Mouse (Mus musculus) kidney, postnatal 25 days (tissue): ENCODE data around the gene Icmt.

Source experiments
- DNase-seq, 2 experiments: peaks; one replicate each; pipeline ENCODE4 v3.0.0; 2021; ENCODE audit warnings: mixed read lengths in 2 of 2

Icmt gene

DNA sequence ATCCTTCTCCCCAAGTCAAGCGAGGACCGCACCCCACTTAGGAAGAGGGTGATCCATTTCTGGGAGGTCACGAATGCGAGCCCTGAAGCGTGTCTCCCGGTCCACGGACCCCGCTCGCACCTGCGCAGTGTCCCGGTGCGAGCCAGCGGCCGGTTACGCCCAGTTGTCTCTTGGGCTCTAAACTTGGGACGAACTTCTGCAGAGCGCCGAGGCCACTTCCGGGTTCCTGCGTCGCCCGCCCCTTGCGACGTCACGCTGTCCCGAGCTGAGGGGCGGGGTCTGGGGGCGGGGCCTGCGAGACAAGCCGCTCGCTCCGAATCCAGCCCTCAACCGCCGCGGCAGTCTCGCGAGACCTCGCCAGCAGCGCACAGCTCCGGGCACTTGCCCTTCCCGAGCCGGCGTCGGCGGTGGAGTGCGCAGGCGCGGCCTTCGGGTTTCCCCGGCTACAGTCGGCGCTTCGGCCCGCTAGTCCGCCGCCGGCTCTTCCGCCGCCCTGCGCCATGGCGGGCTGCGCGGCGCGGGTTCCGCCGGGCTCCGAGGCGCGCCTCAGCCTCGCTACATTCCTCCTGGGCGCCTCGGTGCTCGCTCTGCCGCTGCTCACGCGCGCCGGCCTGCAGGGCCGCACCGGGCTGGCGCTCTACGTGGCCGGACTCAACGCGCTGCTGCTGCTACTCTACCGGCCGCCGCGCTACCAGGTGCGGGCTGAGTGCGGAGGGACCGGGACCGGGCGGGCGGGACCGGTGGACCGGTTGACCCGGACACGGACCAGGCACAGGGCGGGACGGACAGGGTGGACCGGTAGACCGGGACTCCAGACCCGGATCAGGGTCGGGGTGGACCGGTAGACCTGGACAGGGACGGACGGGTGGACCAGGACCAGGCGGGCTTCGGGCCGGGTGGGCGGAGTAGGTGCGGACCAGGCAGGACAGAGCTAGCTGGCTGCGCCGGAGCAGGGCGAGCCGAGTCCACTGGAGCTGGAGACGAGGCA lies at the start of gene Icmt:
Gene Icmt, plus strand, starts transcription at position 354 of the 988 bp plus-strand sequence.
- DNase-seq, result peak; percentile 99 to 100

- DNase-seq, result no peak
Observed at GRCm38 (mm10) chr4:152250615-152251014, 46.4 kb upstream of the Icmt start.

- no peak for DNase-seq
Observed at GRCm38 (mm10) chr4:152253183-152253759, 43.8 kb upstream of the Icmt start.

DNA sequence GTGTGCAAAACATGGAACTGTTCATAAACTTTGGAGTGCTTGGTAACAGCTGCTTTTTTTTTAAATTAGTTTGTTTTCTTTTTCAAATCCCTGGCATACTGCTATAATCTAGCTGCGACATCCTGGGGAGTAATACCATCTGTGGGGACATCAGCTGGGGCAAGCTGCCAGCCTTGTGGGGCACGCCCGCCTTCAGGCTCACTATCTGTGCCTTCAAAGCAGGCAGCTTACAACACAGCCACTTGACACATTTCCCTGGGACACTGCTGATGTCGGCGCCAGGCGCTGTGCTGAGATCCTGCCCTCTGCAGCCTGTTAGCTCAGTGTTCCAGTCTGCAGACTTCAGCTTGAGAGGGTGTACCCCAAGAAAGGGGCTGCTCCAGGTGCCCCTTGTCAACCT lies 40.0 kb upstream of the Icmt start:
- no peak for DNase-seq

- no peak for DNase-seq
Observed at GRCm38 (mm10) chr4:152260451-152260850, 36.6 kb upstream of the Icmt start.

DNA sequence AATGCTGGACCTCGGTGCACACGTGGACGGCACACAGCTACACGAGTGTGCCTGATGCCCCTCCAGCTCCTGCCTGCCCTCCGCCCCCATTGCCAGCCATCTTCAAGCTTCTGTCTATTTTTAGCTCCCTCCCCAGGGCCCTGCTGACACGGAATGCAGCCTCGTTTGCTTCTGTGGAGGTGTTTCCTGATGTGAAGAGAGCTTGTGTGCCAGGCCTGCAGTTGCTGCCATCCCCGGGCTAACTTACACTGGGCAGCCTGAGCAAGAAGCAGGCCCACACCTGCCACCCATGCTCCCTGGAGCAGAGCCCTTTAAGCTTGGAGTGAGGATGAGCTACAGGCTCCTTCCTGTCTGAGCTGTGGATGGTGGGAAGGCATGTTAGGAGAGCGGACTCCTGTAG lies 34.8 kb upstream of the Icmt start:
- no peak for DNase-seq

DNA sequence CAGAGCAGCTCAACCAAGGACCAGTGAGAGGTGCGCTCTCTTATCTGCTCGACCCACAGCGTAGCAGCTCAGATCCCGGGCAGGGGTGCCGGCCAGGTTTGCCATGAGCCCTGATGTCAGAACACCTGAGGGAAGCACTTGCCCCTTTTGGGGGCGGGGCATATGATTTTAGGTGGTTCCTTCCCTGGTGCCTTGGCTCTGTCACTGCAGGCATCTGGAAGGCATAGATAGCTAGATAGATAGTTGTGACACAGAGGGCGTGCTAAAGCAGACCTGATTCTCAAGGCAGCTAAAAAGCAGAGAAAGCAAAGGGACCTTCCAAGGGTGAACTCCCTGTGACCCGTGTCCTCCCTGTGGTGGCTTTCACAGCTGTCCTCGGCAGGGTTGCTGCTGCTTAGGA lies 33.9 kb upstream of the Icmt start:
- DNase-seq, result no peak

GRCm38 (mm10) chr4:152263512-152264176 lies 33.4 kb upstream of the Icmt start:
- DNase-seq, result peak; percentile 18 to 63

GRCm38 (mm10) chr4:152264177-152264530 lies 32.9 kb upstream of the Icmt start:
- DNase-seq, result no peak

- DNase-seq, result peak in 1 of 2 experiments; percentile 12
Observed at GRCm38 (mm10) chr4:152264867-152265568, 32.0 kb upstream of the Icmt start.

DNA sequence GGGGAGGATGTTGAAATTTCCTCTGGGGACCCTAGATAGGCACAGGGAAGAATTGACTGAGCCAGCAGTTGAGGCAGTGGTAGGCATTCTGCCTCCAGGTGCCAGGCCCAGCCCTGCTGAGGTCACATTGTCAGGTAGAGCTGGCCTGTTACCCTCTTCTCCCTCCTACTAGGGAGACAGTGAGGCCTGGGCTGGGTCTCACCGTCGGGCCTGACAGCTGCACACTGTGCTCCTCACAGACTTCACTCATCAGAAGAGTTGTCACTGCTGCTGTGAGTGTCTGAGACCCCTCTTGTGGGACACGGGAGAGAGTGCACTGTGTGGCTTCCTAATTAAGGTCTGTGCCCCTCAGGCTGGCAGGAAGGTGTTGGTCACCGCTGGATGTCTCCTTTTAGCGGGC lies 31.2 kb upstream of the Icmt start:
- no peak for DNase-seq

- DNase-seq, result no peak
Observed at GRCm38 (mm10) chr4:152266236-152266895, 30.7 kb upstream of the Icmt start.

- peak in 1 of 2 experiments; percentile 57 for DNase-seq
Observed at GRCm38 (mm10) chr4:152267748-152268369, 29.2 kb upstream of the Icmt start.

DNA sequence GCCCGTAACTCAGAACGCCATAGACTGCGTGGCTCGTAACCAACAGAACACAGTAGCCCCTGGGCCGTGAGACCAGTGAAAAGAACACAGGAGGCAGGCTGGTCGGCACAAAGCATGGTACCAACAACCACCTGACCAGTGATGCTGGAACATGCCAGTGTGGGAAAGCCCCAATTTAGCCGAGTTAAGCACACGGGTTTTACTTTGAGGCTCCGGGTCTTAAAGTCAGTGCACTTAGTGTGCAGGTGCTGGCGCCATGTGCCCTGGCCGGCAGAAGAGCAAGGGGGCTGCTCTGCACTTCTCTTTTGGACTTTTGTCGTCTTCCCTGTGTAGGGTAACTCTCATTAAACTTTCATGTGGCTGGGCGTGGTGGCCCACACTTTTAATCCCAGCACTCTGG lies 27.1 kb upstream of the Icmt start:
- no peak for DNase-seq

- no peak for DNase-seq
Observed at GRCm38 (mm10) chr4:152270599-152270998, 26.4 kb upstream of the Icmt start.

DNA sequence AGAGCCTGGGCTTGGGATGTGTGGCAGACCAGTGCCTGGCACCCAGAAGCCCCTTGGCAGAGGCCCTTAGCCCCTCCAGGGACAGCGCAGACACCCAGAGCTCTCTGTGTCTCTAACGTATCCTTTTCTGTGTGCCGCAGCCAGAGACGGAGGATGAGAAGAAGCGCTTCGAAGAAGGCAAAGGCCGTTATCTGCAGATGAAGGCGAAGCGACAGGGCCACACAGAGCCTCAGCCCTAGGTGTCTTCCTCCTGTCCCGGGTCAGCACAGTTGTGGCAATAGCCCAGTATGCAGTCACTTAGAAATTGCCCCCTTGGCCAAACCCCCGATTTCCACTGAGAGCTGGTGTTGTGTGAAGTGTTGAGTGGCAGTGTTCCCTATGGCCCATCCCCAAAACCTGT lies 25.7 kb upstream of the Icmt start:
- DNase-seq, result no peak

- DNase-seq, result no peak
Observed at GRCm38 (mm10) chr4:152272006-152272405, 25.0 kb upstream of the Icmt start.

GRCm38 (mm10) chr4:152272449-152273049 lies 24.5 kb upstream of the Icmt start:
- peak; percentile 56 to 64 for DNase-seq

DNA sequence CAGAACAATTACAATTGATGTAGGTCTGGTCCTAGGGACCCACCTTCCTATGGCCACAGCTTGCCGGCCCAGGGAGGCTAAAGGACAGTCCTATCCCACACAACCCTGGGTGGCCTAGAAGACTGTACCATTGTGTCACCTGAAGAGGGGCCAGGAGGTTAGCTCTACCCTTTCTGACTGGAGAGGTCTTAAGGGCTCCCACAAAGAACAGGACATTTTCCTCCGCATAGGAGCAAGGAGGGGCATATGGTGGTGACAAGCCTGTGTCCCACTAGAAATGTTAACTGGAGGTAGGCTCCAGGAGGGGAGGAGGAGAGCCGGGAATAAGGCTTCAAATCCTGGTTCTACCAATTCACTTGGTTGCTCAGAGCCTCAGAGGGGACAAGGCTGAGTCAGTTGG lies 23.8 kb upstream of the Icmt start:
- DNase-seq, result no peak

GRCm38 (mm10) chr4:152273621-152274236 lies 23.3 kb upstream of the Icmt start, which contains the start of gene Gpr153:
TSS of gene Gpr153 (plus strand) at chr4:152274232.
- peak; percentile 27 to 56 for DNase-seq

DNA sequence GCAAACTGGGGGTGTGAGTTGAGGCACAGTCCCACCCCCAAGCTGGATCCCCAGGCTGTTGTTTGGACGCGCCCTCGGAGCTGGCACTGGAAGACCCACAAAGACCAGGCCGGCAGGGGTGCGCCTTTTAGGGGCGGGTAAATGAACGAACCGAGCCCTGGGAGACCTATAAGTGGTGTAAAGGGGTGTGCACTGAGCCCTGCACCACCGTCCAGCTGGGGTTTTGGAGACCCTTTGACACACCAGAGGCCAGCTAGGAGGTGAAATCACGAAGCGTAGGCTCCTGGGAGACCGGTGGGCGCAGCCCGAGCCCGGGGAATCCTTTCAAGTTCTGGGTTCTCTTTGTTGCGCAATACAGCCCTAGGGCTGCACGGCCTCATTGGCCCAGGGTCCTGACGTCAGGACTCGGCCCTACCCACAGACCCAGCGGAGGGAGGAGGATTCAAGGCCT lies 22.3 kb upstream of the Icmt start:
- DNase-seq, result no peak
